Mouse (Mus musculus) hindbrain, embryonic 16.5 days (tissue): ENCODE measurements at regions not wholly inside any gene's neighbourhood (a gene's known extent, or its start where the extent isn't known, plus 50 kb on each side); places are given as distances from the start of the nearest gene placed in this dataset.

Experiments
- ATAC-seq: fragments of 200-750 bp; cut with Nextera tagmentation; 2 replicates; pipeline ENCODE4 v1.8.0; 2017; ENCODE audit warnings: moderate TSS enrichment, moderate library complexity
- H3K27ac ChIP-seq: fragments of 300-500 bp; sonication (generic); 2 replicates; pipeline ENCODE4 v1.5.1; 2014; ENCODE audit warnings: low read depth, mild to moderate bottlenecking, control low read depth, low read length, moderate library complexity
- H3K27me3 ChIP-seq: fragments of 300-500 bp; sonication (generic); replicated peaks from 2 replicates; pipeline ENCODE4 v1.6.1; 2014; ENCODE audit warnings: low read length; ENCODE audit not compliant: control insufficient read depth, insufficient read depth
- H3K36me3 ChIP-seq: fragments of 300-500 bp; sonication (generic); 2 replicates; pipeline ENCODE4 v1.6.1; 2014; ENCODE audit warnings: mild to moderate bottlenecking, low read length, moderate library complexity, mixed read lengths; ENCODE audit not compliant: control insufficient read depth, insufficient read depth
- H3K4me1 ChIP-seq: fragments of 300-500 bp; sonication (generic); 2 replicates; pipeline ENCODE4 v1.6.1; 2014; ENCODE audit warnings: low read depth, low read length; ENCODE audit not compliant: control insufficient read depth, insufficient read depth
- H3K4me2 ChIP-seq: fragments of 300-500 bp; sonication (generic); 2 replicates; pipeline ENCODE4 v1.6.1; 2014; ENCODE audit warnings: mild to moderate bottlenecking, low read length, control low read depth, moderate library complexity
- H3K4me3 ChIP-seq: fragments of 300-500 bp; sonication (generic); 2 replicates; pipeline ENCODE4 v1.5.1; 2014; ENCODE audit warnings: mild to moderate bottlenecking, low read length, control low read depth, moderate library complexity
- H3K9ac ChIP-seq: fragments of 300-500 bp; sonication (generic); 2 replicates; pipeline ENCODE4 v1.6.1; 2014; ENCODE audit warnings: low read depth, mild to moderate bottlenecking, control low read depth, low read length, moderate library complexity
- H3K9me3 ChIP-seq: fragments of 300-500 bp; sonication (generic); 2 replicates; pipeline ENCODE4 v1.6.1; 2014; ENCODE audit warnings: mild to moderate bottlenecking, low read length, moderate library complexity; ENCODE audit not compliant: control insufficient read depth
- WGBS: fragments of 180-500 bp; shearing (Covaris S2); extraction: QIAGEN DNeasy Blood & Tissue Kit; methylation state at CpG from one replicate; pipeline ENCODE4 v1.1.7; 2014; 5-methylcytosine and 5-hydroxymethylcytosine counted together

GRCm38 (mm10) chr10:122515698-122516097 is 67.4 kb downstream of the Avpr1a start:
- ATAC-seq: no peak

GRCm38 (mm10) chr10:122519274-122519790 is 71.0 kb downstream of the Avpr1a start:
- no peaks in the 10 kb centered on the region for H3K36me3 ChIP-seq
- no peak for ATAC-seq
- WGBS: 98% methylated on average over 4 of the region's 4 CpGs
- no peaks in the 10 kb centered on the region for H3K27me3 ChIP-seq
- H3K27ac ChIP-seq: no peak overlapping the region
- no peaks in the 10 kb centered on the region for H3K9me3 ChIP-seq
- no peak overlapping the region for H3K9ac ChIP-seq
- no peak overlapping the region for H3K4me3 ChIP-seq
- H3K4me1 ChIP-seq: no peaks in the 10 kb centered on the region
- no peak overlapping the region for H3K4me2 ChIP-seq

More at GRCm38 (mm10) chr10:122515698-122516097, 67.4 kb downstream of the Avpr1a start:
- Histone ChIP-seq H3K4me2 (no peak overlapping the region), H3K9me3 (peaks cover 2% of the 10 kb centered on the region; the same call in 1 of the 2 replicates), H3K27ac (no peak overlapping the region), H3K4me1 (no peaks in the 10 kb centered on the region), H3K9ac (no peak overlapping the region), H3K27me3 (no peaks in the 10 kb centered on the region), H3K4me3 (no peak overlapping the region), H3K36me3 (no peaks in the 10 kb centered on the region)
- WGBS: 90% methylated on average over 3 of the region's 3 CpGs

- Histone ChIP-seq H3K4me1 (no peaks in the 10 kb centered on the region), H3K36me3 (no peaks in the 10 kb centered on the region), H3K27ac (no peak overlapping the region), H3K4me2 (no peak overlapping the region), H3K9ac (no peak overlapping the region), H3K27me3 (no peaks in the 10 kb centered on the region), H3K4me3 (no peak overlapping the region), H3K9me3 (no peaks in the 10 kb centered on the region)
- ATAC-seq: no peak
- 86% methylated on average over 7 of the region's 7 CpGs for WGBS
Observed at GRCm38 (mm10) chr10:122519981-122520380, 71.7 kb downstream of the Avpr1a start.

GRCm38 (mm10) chr10:122522631-122523030 is 74.3 kb downstream of the Avpr1a start:
- H3K9ac ChIP-seq: no peak overlapping the region
- WGBS: 87% methylated on average over 3 of the region's 3 CpGs
- H3K36me3 ChIP-seq: no peaks in the 10 kb centered on the region
- no peak for ATAC-seq
- no peak overlapping the region for H3K4me2 ChIP-seq
- no peaks in the 10 kb centered on the region for H3K9me3 ChIP-seq
- no peak overlapping the region for H3K4me3 ChIP-seq
- no peaks in the 10 kb centered on the region for H3K27me3 ChIP-seq
- no peak overlapping the region for H3K27ac ChIP-seq
- no peaks in the 10 kb centered on the region for H3K4me1 ChIP-seq

- ATAC-seq: no peak
- H3K4me1 ChIP-seq: no peaks in the 10 kb centered on the region
Observed at GRCm38 (mm10) chr10:122525360-122525759, 77.1 kb downstream of the Avpr1a start.

GRCm38 (mm10) chr10:122525807-122526206 is 77.5 kb downstream of the Avpr1a start:
- Histone ChIP-seq H3K36me3 (no peaks in the 10 kb centered on the region), H3K27me3 (no peaks in the 10 kb centered on the region), H3K4me3 (no peak overlapping the region), H3K9ac (no peak overlapping the region), H3K4me1 (no peaks in the 10 kb centered on the region), H3K9me3 (no peaks in the 10 kb centered on the region), H3K4me2 (no peak overlapping the region), H3K27ac (no peak overlapping the region)
- 78% methylated on average over 6 of the region's 6 CpGs for WGBS
- ATAC-seq: no peak

More at GRCm38 (mm10) chr10:122525360-122525759, 77.1 kb downstream of the Avpr1a start:
- Histone ChIP-seq H3K27me3 (no peaks in the 10 kb centered on the region), H3K4me3 (no peak overlapping the region), H3K27ac (no peak overlapping the region), H3K36me3 (no peaks in the 10 kb centered on the region), H3K4me2 (no peak overlapping the region), H3K9ac (no peak overlapping the region), H3K9me3 (no peaks in the 10 kb centered on the region)
- WGBS: 80% methylated on average over 7 of the region's 7 CpGs

GRCm38 (mm10) chr10:122528222-122528621 is 79.9 kb downstream of the Avpr1a start:
- H3K4me2 ChIP-seq: no peak overlapping the region
- no peaks in the 10 kb centered on the region for H3K4me1 ChIP-seq
- H3K27me3 ChIP-seq: no peaks in the 10 kb centered on the region
- WGBS: 77% methylated on average over 10 of the region's 10 CpGs
- no peak for ATAC-seq
- no peak overlapping the region for H3K4me3 ChIP-seq
- H3K9me3 ChIP-seq: no peaks in the 10 kb centered on the region
- no peaks in the 10 kb centered on the region for H3K36me3 ChIP-seq
- no peak overlapping the region for H3K9ac ChIP-seq
- no peak overlapping the region for H3K27ac ChIP-seq

GRCm38 (mm10) chr10:122528973-122529703 is 80.8 kb downstream of the Avpr1a start:
- ATAC-seq: no peak
- no peaks in the 10 kb centered on the region for H3K36me3 ChIP-seq
- 47% methylated on average over 4 of the region's 4 CpGs for WGBS
- H3K27ac ChIP-seq: no peak overlapping the region
- no peaks in the 10 kb centered on the region for H3K27me3 ChIP-seq
- H3K9ac ChIP-seq: no peak overlapping the region
- H3K9me3 ChIP-seq: no peaks in the 10 kb centered on the region
- H3K4me3 ChIP-seq: no peak overlapping the region
- H3K4me1 ChIP-seq: no peaks in the 10 kb centered on the region
- no peak overlapping the region for H3K4me2 ChIP-seq

- Histone ChIP-seq H3K36me3 (no peaks in the 10 kb centered on the region), H3K4me1 (no peaks in the 10 kb centered on the region), H3K9me3 (no peaks in the 10 kb centered on the region), H3K27ac (no peak overlapping the region), H3K27me3 (no peaks in the 10 kb centered on the region), H3K4me3 (no peak overlapping the region), H3K9ac (no peak overlapping the region), H3K4me2 (no peak overlapping the region)
- no peak for ATAC-seq
- 88% methylated on average over 5 of the region's 5 CpGs for WGBS
Observed at GRCm38 (mm10) chr10:122534714-122535113, 86.4 kb downstream of the Avpr1a start.
